Mouse (Mus musculus): Measurements from ENCODE around the gene Gm10717. TPM values are rescaled to one million over a fixed set of nuclear protein-coding genes. Genes with fewer than 3 reads are reported as not detected.

Gene Gm10717
- polyA plus RNA-seq, 1 experiment: not detected

Other genes starting within 250 kb of the Gm10717 start
- not detected in 2 replicates for gene Gm10722, start 24.5 kb upstream of the Gm10717 start, polyA plus RNA-seq (2012; rRNA removed)
- not detected in 2 replicates for gene Gm11168, start 22.1 kb upstream of the Gm10717 start, polyA plus RNA-seq (2012; rRNA removed)
- not detected in 2 replicates for gene Gm10721, start 12.3 kb upstream of the Gm10717 start, polyA plus RNA-seq (2012; rRNA removed)
- not detected in 2 replicates for gene Gm10720, start 9.8 kb upstream of the Gm10717 start, polyA plus RNA-seq (2012; rRNA removed)
- gene Gm10719, start 8.0 kb upstream of the Gm10717 start, polyA plus RNA-seq (2012; rRNA removed): 0.17 TPM in 1 of 2 replicates, not detected in the other
- gene Gm10718, start 1.9 kb upstream of the Gm10717 start, polyA plus RNA-seq (2012; rRNA removed): 0.17 and 0.28 TPM in 2 replicates
- gene Gm17535, start 9.2 kb downstream of the Gm10717 start, polyA plus RNA-seq (2012; rRNA removed): not detected in 2 replicates
- not detected in 2 replicates for gene Gm10715, start 11.5 kb downstream of the Gm10717 start, polyA plus RNA-seq (2012; rRNA removed)

Data from cortical plate, adult 2 months (tissue).